Mouse (Mus musculus) brain, adult 10 weeks (tissue): ENCODE results near the gene Olfr1463. TPM values are rescaled to one million over a fixed set of nuclear protein-coding genes. Genes with fewer than 3 reads are reported as not detected.

Source experiments
- polyA plus RNA-seq: library from polyadenylated mRNA; stranded (reverse); fragments of 350-450 nt; fragmentation: Illumina TruSeq; extraction: RNeasy Lipid Tissue Mini Kit (QIAGEN cat#74804); gene quantifications from one replicate; pipeline ENCODE4 v1.2.3, GENCODE M21; 2015; ENCODE audit warnings: low read depth, low replicate concordance

Olfr1463 gene
- polyA plus RNA-seq, result not detected

GRCm38 (mm10) chr19:13231028-13231427 is at the start of gene Olfr1463:
Olfr1463 (plus strand) TSS chr19:13231328.

GRCm38 (mm10) chr19:13185434-13185833 is 45.7 kb upstream of the Olfr1463 start, which contains the start of gene Olfr1462:
Olfr1462 (plus strand) TSS chr19:13185734.

Other genes with a start within 250 kb of the Olfr1463 start
- not detected for gene Olfr1451, start 236.3 kb upstream of the Olfr1463 start, polyA plus RNA-seq
- gene Olfr1453, start 203.0 kb upstream of the Olfr1463 start, polyA plus RNA-seq, result not detected
- gene Olfr1454, start 170.7 kb upstream of the Olfr1463 start, polyA plus RNA-seq, result not detected
- not detected for gene Olfr1457, start 133.4 kb upstream of the Olfr1463 start, polyA plus RNA-seq
- gene Olfr1458, start 124.6 kb upstream of the Olfr1463 start, polyA plus RNA-seq, result not detected
- gene Olfr1459, start 81.8 kb upstream of the Olfr1463 start, polyA plus RNA-seq, result not detected
- not detected for gene Olfr1461, start 68.3 kb upstream of the Olfr1463 start, polyA plus RNA-seq
- gene Olfr1462, start 45.6 kb upstream of the Olfr1463 start, polyA plus RNA-seq, result not detected
- gene Olfr1465, start 84.2 kb downstream of the Olfr1463 start, polyA plus RNA-seq, result not detected
- gene Olfr1466, start 107.5 kb downstream of the Olfr1463 start, polyA plus RNA-seq, result not detected
- gene Olfr1467, start 130.9 kb downstream of the Olfr1463 start, polyA plus RNA-seq, result not detected
- not detected for gene Olfr1469, start 176.5 kb downstream of the Olfr1463 start, polyA plus RNA-seq
- not detected for gene Olfr1471, start 212.1 kb downstream of the Olfr1463 start, polyA plus RNA-seq
- gene Olfr1472, start 224.8 kb downstream of the Olfr1463 start, polyA plus RNA-seq, result not detected
- gene Olfr1474, start 238.2 kb downstream of the Olfr1463 start, polyA plus RNA-seq, result not detected
- gene Olfr1475, start 248.9 kb downstream of the Olfr1463 start, polyA plus RNA-seq, result not detected